Mouse (Mus musculus) MEL (cell line): Measurements from ENCODE around the gene Smug1.

Experiments
- CTCF ChIP-seq, 3 experiments: IDR thresholded peaks in 2 of 3; conservative IDR thresholded peaks in 1 of 3; 2 replicates each; pipeline ENCODE4 v1.5.1; 2011 to 2012; ENCODE audit warnings: low read length in 3 of 3, low read depth in 2 of 3, mild to moderate bottlenecking in 2 of 3, improper control_type of control experiment in 1 of 3, inconsistent platforms in 1 of 3, mixed read lengths in 1 of 3, moderate library complexity in 1 of 3; ENCODE audit not compliant: control insufficient read depth in 1 of 3, insufficient read depth in 1 of 3, poor library complexity in 1 of 3, severe bottlenecking in 1 of 3
- ELF1 ChIP-seq: IDR thresholded peaks from 2 replicates; pipeline ENCODE4 v1.6.1; 2014; ENCODE audit warnings: low read depth, mild to moderate bottlenecking, inconsistent platforms, low read length, improper control_type of control experiment, moderate library complexity
- EP300 ChIP-seq, 2 experiments: IDR thresholded peaks; 2 replicates each; pipeline ENCODE4 v1.6.1; 2011; ENCODE audit warnings: improper control_type of control experiment in 2 of 2, low read length in 2 of 2, low read depth in 1 of 2, mild to moderate bottlenecking in 1 of 2
- GATA1 ChIP-seq: IDR thresholded peaks from 2 replicates; pipeline ENCODE4 v1.6.1; 2011; ENCODE audit warnings: low read depth, low read length, improper control_type of control experiment
- MAFK ChIP-seq: IDR thresholded peaks from 2 replicates; pipeline ENCODE4 v1.6.1; 2011; ENCODE audit warnings: low read depth, mild to moderate bottlenecking, low read length, improper control_type of control experiment, borderline replicate concordance
- MXI1 ChIP-seq: IDR thresholded peaks from 2 replicates; pipeline ENCODE4 v1.6.1; 2011; ENCODE audit warnings: mild to moderate bottlenecking, low read depth, low read length, improper control_type of control experiment
- POLR2A ChIP-seq, 2 experiments: IDR thresholded peaks; 2 replicates each; pipeline ENCODE4 v1.6.1; 2011 to 2012; ENCODE audit warnings: low read length in 2 of 2, mild to moderate bottlenecking in 2 of 2, control low read depth in 1 of 2, improper control_type of control experiment in 1 of 2, low read depth in 1 of 2, moderate library complexity in 1 of 2; ENCODE audit not compliant: control insufficient read depth in 1 of 2, insufficient read depth in 1 of 2, poor library complexity in 1 of 2
- SMC3 ChIP-seq: IDR thresholded peaks from 2 replicates; pipeline ENCODE4 v1.6.1; 2011; ENCODE audit warnings: low read depth, low read length, improper control_type of control experiment
- TBP ChIP-seq: IDR thresholded peaks from 2 replicates; pipeline ENCODE4 v1.8.0; 2011; ENCODE audit warnings: low read depth, low read length, improper control_type of control experiment
- TCF12 ChIP-seq: IDR thresholded peaks from 2 replicates; pipeline ENCODE4 v1.6.1; 2014; ENCODE audit warnings: low read depth, mild to moderate bottlenecking, inconsistent platforms, low read length, improper control_type of control experiment, moderate library complexity
- UBTF ChIP-seq: IDR thresholded peaks from 2 replicates; pipeline ENCODE4 v1.6.1; 2012; ENCODE audit warnings: low read depth, mild to moderate bottlenecking, inconsistent platforms, low read length, improper control_type of control experiment, moderate library complexity, borderline replicate concordance; ENCODE audit not compliant: insufficient read depth
- USF1 ChIP-seq: IDR thresholded peaks from 2 replicates; pipeline ENCODE4 v1.6.1; 2014; ENCODE audit warnings: low read depth, mild to moderate bottlenecking, inconsistent platforms, low read length, improper control_type of control experiment, moderate library complexity
- ZNF384 ChIP-seq: IDR thresholded peaks from 2 replicates; pipeline ENCODE4 v1.6.1; 2012; ENCODE audit warnings: low read depth, mild to moderate bottlenecking, inconsistent platforms, low read length, improper control_type of control experiment

GRCm38 (mm10) chr15:103109940-103110339, 57.0 kb downstream of the Smug1 start:
- TF ChIP-seq TBP (no peak), CTCF (IDR thresholded peaks at IDR 0.05 in 2 of 3, conservative IDR thresholded peaks at IDR 0.05 in 1 of 3; ENCODE audit: control insufficient read depth in 1 of 3, insufficient read depth in 1 of 3, low read depth in 2 of 3, low read length in 3 of 3, poor library complexity in 1 of 3, severe bottlenecking in 1 of 3) (no peak), MAFK (no peak), USF1 (no peak), EP300 (IDR thresholded peaks at IDR 0.05; ENCODE audit: low read depth in 1 of 2, low read length in 2 of 2) (no peak), ELF1 (no peak), UBTF (no peak), POLR2A (IDR thresholded peaks at IDR 0.05; ENCODE audit: control insufficient read depth in 1 of 2, insufficient read depth in 1 of 2, low read depth in 1 of 2, low read length in 2 of 2, poor library complexity in 1 of 2) (no peak), SMC3 (no peak), MXI1 (no peak), TCF12 (no peak), ZNF384 (no peak), GATA1 (no peak)
